Mouse (Mus musculus): Measurements from ENCODE around the gene Rpl10. TPM values are rescaled to one million over a fixed set of nuclear protein-coding genes. Genes with fewer than 3 reads are reported as not detected.

The Rpl10 gene
- polyA plus RNA-seq, 1 experiment from 2014 or later, result 688 TPM

Small RNA genes lying within 50 kb of the gene (microRNA-seq; reads per million reads assigned to microRNA genes)
- gene Mir7091 (1.4 reads per million), gene Mir7092 (not detected)

Other genes starting within 250 kb of the Rpl10 start
- 44.6 and 45.8 TPM in 2 replicates for gene Irak1, start 246.9 kb upstream of the Rpl10 start, polyA plus RNA-seq (2016; fragmentation: Nextera tagmentation; extraction: Ambion mirVana)
- not detected in 2 replicates for gene Opn1mw, start 143.3 kb upstream of the Rpl10 start, polyA plus RNA-seq (2016; fragmentation: Nextera tagmentation; extraction: Ambion mirVana)
- gene Mecp2, start 135.4 kb upstream of the Rpl10 start, polyA plus RNA-seq (2016; fragmentation: Nextera tagmentation; extraction: Ambion mirVana), result 8.1 and 9.4 TPM in 2 replicates
- not detected in 2 replicates for gene Tex28, start 103.0 kb upstream of the Rpl10 start, polyA plus RNA-seq (2016; fragmentation: Nextera tagmentation; extraction: Ambion mirVana)
- gene Tktl1, start 93.6 kb upstream of the Rpl10 start, polyA plus RNA-seq (2016; fragmentation: Nextera tagmentation; extraction: Ambion mirVana), result not detected in 2 replicates
- 79.2 and 80.1 TPM in 2 replicates for gene Flna, start 21.0 kb upstream of the Rpl10 start, polyA plus RNA-seq (2016; fragmentation: Nextera tagmentation; extraction: Ambion mirVana)
- 10.1 and 11.6 TPM in 2 replicates for gene Emd, start 16.1 kb upstream of the Rpl10 start, polyA plus RNA-seq (2016; fragmentation: Nextera tagmentation; extraction: Ambion mirVana)
- gene Taz, start 11.1 kb downstream of the Rpl10 start, polyA plus RNA-seq (2016; fragmentation: Nextera tagmentation; extraction: Ambion mirVana), result 33.4 and 36.5 TPM in 2 replicates
- 19.8 and 21.6 TPM in 2 replicates for gene Dnase1l1, start 11.5 kb downstream of the Rpl10 start, polyA plus RNA-seq (2016; fragmentation: Nextera tagmentation; extraction: Ambion mirVana)
- gene Atp6ap1, start 26.3 kb downstream of the Rpl10 start, polyA plus RNA-seq (2016; fragmentation: Nextera tagmentation; extraction: Ambion mirVana), result 76.4 and 77.9 TPM in 2 replicates
- 64.1 and 78.8 TPM in 2 replicates for gene Gdi1, start 34.2 kb downstream of the Rpl10 start, polyA plus RNA-seq (2016; fragmentation: Nextera tagmentation; extraction: Ambion mirVana)
- 44.3 and 44.5 TPM in 2 replicates for gene Fam50a, start 42.2 kb downstream of the Rpl10 start, polyA plus RNA-seq (2016; fragmentation: Nextera tagmentation; extraction: Ambion mirVana)
- gene Plxna3, start 58.3 kb downstream of the Rpl10 start, polyA plus RNA-seq (2016; fragmentation: Nextera tagmentation; extraction: Ambion mirVana), result 2.4 and 2.6 TPM in 2 replicates
- gene Lage3, start 82.8 kb downstream of the Rpl10 start, polyA plus RNA-seq (2016; fragmentation: Nextera tagmentation; extraction: Ambion mirVana), result 67.1 and 69.0 TPM in 2 replicates
- 50.1 and 50.7 TPM in 2 replicates for gene Ubl4a, start 102.4 kb downstream of the Rpl10 start, polyA plus RNA-seq (2016; fragmentation: Nextera tagmentation; extraction: Ambion mirVana)
- 9.7 and 9.9 TPM in 2 replicates for gene Slc10a3, start 102.5 kb downstream of the Rpl10 start, polyA plus RNA-seq (2016; fragmentation: Nextera tagmentation; extraction: Ambion mirVana)
- gene Fam3a, start 122.5 kb downstream of the Rpl10 start, polyA plus RNA-seq (2016; fragmentation: Nextera tagmentation; extraction: Ambion mirVana), result 10.7 and 12.4 TPM in 2 replicates
- gene Ikbkg, start 122.5 kb downstream of the Rpl10 start, polyA plus RNA-seq (2016; fragmentation: Nextera tagmentation; extraction: Ambion mirVana), result 21.6 and 22.4 TPM in 2 replicates
- gene G6pdx, start 158.4 kb downstream of the Rpl10 start, polyA plus RNA-seq (2016; fragmentation: Nextera tagmentation; extraction: Ambion mirVana), result 56.5 and 60.4 TPM in 2 replicates
- not detected in 2 replicates for gene Gm6880, start 210.6 kb downstream of the Rpl10 start, polyA plus RNA-seq (2016; fragmentation: Nextera tagmentation; extraction: Ambion mirVana)

Data from liver, embryonic 12.5 days (tissue).